Mouse (Mus musculus) embryonic facial prominence, embryonic 15.5 days (tissue): ENCODE measurements at regions not wholly inside any gene's neighbourhood (a gene's known extent, or its start where the extent isn't known, plus 50 kb on each side); places are given as distances from the start of the nearest gene placed in this dataset.

Source experiments
- ATAC-seq: fragments of 200-750 bp; cut with Nextera tagmentation; 2 replicates; pipeline ENCODE4 v1.8.0; 2017; ENCODE audit warnings: low read depth, moderate TSS enrichment; ENCODE audit not compliant: insufficient number of reproducible peaks, low FRiP score, low TSS enrichment
- H3K27ac ChIP-seq: fragments of 300-500 bp; sonication (generic); replicated peaks from 2 replicates; pipeline ENCODE4 v1.5.1; 2015; ENCODE audit warnings: mild to moderate bottlenecking, inconsistent platforms
- H3K27me3 ChIP-seq: fragments of 300-500 bp; sonication (generic); 2 replicates; pipeline ENCODE4 v1.6.1; 2015; ENCODE audit warnings: inconsistent platforms
- H3K36me3 ChIP-seq: fragments of 300-500 bp; sonication (generic); 2 replicates; pipeline ENCODE4 v1.6.1; 2015; ENCODE audit warnings: mild to moderate bottlenecking, inconsistent platforms
- H3K4me1 ChIP-seq: fragments of 300-500 bp; sonication (generic); 2 replicates; pipeline ENCODE4 v1.6.1; 2015; ENCODE audit warnings: inconsistent platforms
- H3K4me2 ChIP-seq: fragments of 300-500 bp; sonication (generic); replicated peaks from 2 replicates; pipeline ENCODE4 v1.6.1; 2015; ENCODE audit warnings: mild to moderate bottlenecking, inconsistent platforms
- H3K4me3 ChIP-seq: fragments of 300-500 bp; sonication (generic); replicated peaks from 2 replicates; pipeline ENCODE4 v1.5.1; 2015; ENCODE audit warnings: mild to moderate bottlenecking, inconsistent platforms
- H3K9ac ChIP-seq: fragments of 300-500 bp; sonication (generic); 2 replicates; pipeline ENCODE4 v1.6.1; 2015; ENCODE audit warnings: inconsistent platforms
- H3K9me3 ChIP-seq: fragments of 300-500 bp; sonication (generic); replicated peaks from 2 replicates; pipeline ENCODE4 v1.6.1; 2016; ENCODE audit warnings: inconsistent platforms
- WGBS: fragments of 180-500 bp; shearing (Covaris S2); methylation state at CpG from one replicate; pipeline ENCODE4 v1.1.7; 2015; 5-methylcytosine and 5-hydroxymethylcytosine counted together

- Histone ChIP-seq H3K4me3 (no peak overlapping the region), H3K4me2 (no peak overlapping the region), H3K9ac (no peak overlapping the region), H3K27ac (no peak overlapping the region), H3K27me3 (no peaks in the 10 kb centered on the region), H3K9me3 (no peaks in the 10 kb centered on the region), H3K36me3 (no peaks in the 10 kb centered on the region), H3K4me1 (no peaks in the 10 kb centered on the region)
- no peak for ATAC-seq
Observed at GRCm38 (mm10) chr10:95103808-95104207, 159.2 kb upstream of the Plxnc1 start.

- Histone ChIP-seq H3K4me2 (no peak overlapping the region), H3K9me3 (no peaks in the 10 kb centered on the region), H3K27me3 (no peaks in the 10 kb centered on the region), H3K27ac (no peak overlapping the region), H3K36me3 (no peaks in the 10 kb centered on the region), H3K4me1 (no peaks in the 10 kb centered on the region), H3K9ac (no peak overlapping the region), H3K4me3 (no peak overlapping the region)
- ATAC-seq = no peak
- 69% methylated on average over 4 of the region's 4 CpGs for WGBS
Observed at GRCm38 (mm10) chr10:95102981-95103380, 158.3 kb upstream of the Plxnc1 start.

GRCm38 (mm10) chr10:95099906-95100305 lies 155.3 kb upstream of the Plxnc1 start:
- Histone ChIP-seq H3K4me3 (no peak overlapping the region), H3K27ac (no peak overlapping the region), H3K4me1 (no peaks in the 10 kb centered on the region), H3K9ac (no peak overlapping the region), H3K4me2 (no peak overlapping the region), H3K9me3 (no peaks in the 10 kb centered on the region), H3K36me3 (no peaks in the 10 kb centered on the region), H3K27me3 (no peaks in the 10 kb centered on the region)
- no peak for ATAC-seq
- 67% methylated on average over 5 of the region's 5 CpGs for WGBS

GRCm38 (mm10) chr10:95095847-95096246 lies 151.2 kb upstream of the Plxnc1 start:
- no peak for ATAC-seq

DNA sequence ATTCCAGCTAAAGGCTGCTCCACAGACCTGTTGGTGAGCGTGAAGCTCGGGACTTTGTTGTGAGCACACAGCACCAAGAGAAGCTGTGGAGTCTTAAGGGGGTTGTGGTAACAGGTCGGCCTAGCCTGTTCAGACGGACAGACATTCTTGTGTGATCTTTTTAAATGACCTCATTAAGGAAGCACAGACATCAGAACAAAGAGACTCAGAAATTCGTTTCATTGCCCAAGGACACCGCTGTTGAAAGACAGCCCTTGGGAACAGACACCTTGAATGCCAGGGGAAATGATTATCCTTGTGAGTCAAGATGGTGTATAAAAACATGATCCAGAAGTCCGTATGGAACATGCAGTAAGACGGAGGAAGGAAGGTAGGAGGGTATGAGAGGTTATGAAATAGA lies 150.1 kb upstream of the Plxnc1 start:
- H3K36me3 ChIP-seq = no peaks in the 10 kb centered on the region
- no peak overlapping the region for H3K9ac ChIP-seq
- no peaks in the 10 kb centered on the region for H3K9me3 ChIP-seq
- 0 out of 2 replicates have a peak, but pooled peaks have one; percentile 7 for ATAC-seq
- WGBS = 49% methylated on average over 8 of the region's 8 CpGs
- H3K4me2 ChIP-seq = no peak overlapping the region
- 0 out of 2 replicates have a peak, but pooled peaks cover 5% of the 10 kb centered on the region for H3K4me1 ChIP-seq
- H3K27ac ChIP-seq = no peak overlapping the region
- no peaks in the 10 kb centered on the region for H3K27me3 ChIP-seq
- H3K4me3 ChIP-seq = no peak overlapping the region

More at GRCm38 (mm10) chr10:95095847-95096246, 151.2 kb upstream of the Plxnc1 start:
- Histone ChIP-seq H3K9me3 (no peaks in the 10 kb centered on the region), H3K4me3 (no peak overlapping the region), H3K27me3 (no peaks in the 10 kb centered on the region), H3K9ac (no peak overlapping the region), H3K4me1 (0 out of 2 replicates have a peak, but pooled peaks cover 4% of the 10 kb centered on the region), H3K4me2 (no peak overlapping the region), H3K27ac (no peak overlapping the region), H3K36me3 (no peaks in the 10 kb centered on the region)
- 79% methylated on average over 4 of the region's 4 CpGs for WGBS

DNA sequence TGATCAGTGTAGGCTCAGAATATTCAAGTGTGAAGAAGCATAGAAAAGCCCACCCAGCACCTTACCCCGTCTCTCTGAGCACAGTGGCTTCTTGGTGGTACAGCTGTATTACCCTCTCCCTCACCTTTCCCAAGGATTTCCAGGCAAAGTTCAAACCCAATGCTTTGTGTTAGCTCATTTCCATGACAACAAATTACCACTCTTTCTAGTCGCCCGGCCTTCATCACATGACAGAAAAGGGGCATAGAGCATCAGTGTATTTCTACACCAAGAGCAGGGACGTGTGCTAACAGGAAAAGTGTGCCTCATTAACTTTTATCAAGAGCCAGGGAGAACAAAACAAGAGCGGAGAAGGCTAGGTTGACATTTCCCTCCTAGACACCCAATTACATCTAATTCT lies 148.6 kb upstream of the Plxnc1 start:
- Histone ChIP-seq H3K27me3 (no peaks in the 10 kb centered on the region), H3K4me1 (peaks cover 7% of the 10 kb centered on the region; the same call in 1 of the 2 replicates), H3K9me3 (no peaks in the 10 kb centered on the region), H3K4me2 (no peak overlapping the region), H3K4me3 (no peak overlapping the region), H3K36me3 (no peaks in the 10 kb centered on the region), H3K27ac (no peak overlapping the region), H3K9ac (no peak overlapping the region)
- 59% methylated on average over 5 of the region's 5 CpGs for WGBS
- no peak for ATAC-seq

- no peak overlapping the region for H3K9ac ChIP-seq
- WGBS = 40% methylated on average over 6 of the region's 6 CpGs
- H3K9me3 ChIP-seq = no peaks in the 10 kb centered on the region
- no peak overlapping the region for H3K4me2 ChIP-seq
- H3K36me3 ChIP-seq = no peaks in the 10 kb centered on the region
- peaks cover 15% of the 10 kb centered on the region for H3K27me3 ChIP-seq
- no peak overlapping the region for H3K4me3 ChIP-seq
- ATAC-seq = no peak
- H3K4me1 ChIP-seq = peaks cover 11% of the 10 kb centered on the region; the same call in 1 of the 2 replicates
- H3K27ac ChIP-seq = no peak overlapping the region
Observed at GRCm38 (mm10) chr10:95091086-95091485, 146.5 kb upstream of the Plxnc1 start.

DNA sequence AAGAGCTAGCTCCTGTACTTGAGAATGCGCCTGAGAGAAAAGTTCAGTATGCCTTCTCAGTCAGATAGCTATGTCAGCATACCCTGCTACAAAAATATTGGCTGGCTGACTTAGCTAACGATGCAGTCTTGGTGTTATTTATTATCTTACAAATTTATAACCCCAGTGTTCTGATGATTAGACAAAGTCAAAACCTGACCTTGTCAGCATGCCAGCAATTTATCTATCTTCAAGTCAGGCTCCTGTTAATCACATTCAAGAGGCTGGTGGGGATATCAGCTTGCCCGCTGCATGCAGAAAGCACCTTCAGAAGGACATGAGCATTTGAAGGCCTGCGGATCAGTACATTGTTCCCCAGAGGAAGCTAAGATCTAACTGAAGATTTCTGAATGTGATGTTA lies 146.0 kb upstream of the Plxnc1 start:
- no peaks in the 10 kb centered on the region for H3K36me3 ChIP-seq
- ATAC-seq = no peak
- no peaks in the 10 kb centered on the region for H3K9me3 ChIP-seq
- H3K4me1 ChIP-seq = peaks cover 11% of the 10 kb centered on the region; the same call in 1 of the 2 replicates
- H3K27ac ChIP-seq = no peak overlapping the region
- H3K9ac ChIP-seq = no peak overlapping the region
- WGBS = 88% methylated on average over 4 of the region's 4 CpGs
- no peak overlapping the region for H3K4me2 ChIP-seq
- H3K27me3 ChIP-seq = peaks cover 19% of the 10 kb centered on the region
- no peak overlapping the region for H3K4me3 ChIP-seq

GRCm38 (mm10) chr10:95090035-95090434 lies 145.4 kb upstream of the Plxnc1 start:
- Histone ChIP-seq H3K27me3 (peaks cover 19% of the 10 kb centered on the region), H3K4me2 (no peak overlapping the region), H3K9me3 (no peaks in the 10 kb centered on the region), H3K4me1 (peaks cover 11% of the 10 kb centered on the region; the same call in 1 of the 2 replicates), H3K9ac (no peak overlapping the region), H3K27ac (no peak overlapping the region), H3K36me3 (no peaks in the 10 kb centered on the region), H3K4me3 (no peak overlapping the region)
- 85% methylated on average over 9 of the region's 9 CpGs for whole genome bisulfite sequencing
- no peak for ATAC-seq

DNA sequence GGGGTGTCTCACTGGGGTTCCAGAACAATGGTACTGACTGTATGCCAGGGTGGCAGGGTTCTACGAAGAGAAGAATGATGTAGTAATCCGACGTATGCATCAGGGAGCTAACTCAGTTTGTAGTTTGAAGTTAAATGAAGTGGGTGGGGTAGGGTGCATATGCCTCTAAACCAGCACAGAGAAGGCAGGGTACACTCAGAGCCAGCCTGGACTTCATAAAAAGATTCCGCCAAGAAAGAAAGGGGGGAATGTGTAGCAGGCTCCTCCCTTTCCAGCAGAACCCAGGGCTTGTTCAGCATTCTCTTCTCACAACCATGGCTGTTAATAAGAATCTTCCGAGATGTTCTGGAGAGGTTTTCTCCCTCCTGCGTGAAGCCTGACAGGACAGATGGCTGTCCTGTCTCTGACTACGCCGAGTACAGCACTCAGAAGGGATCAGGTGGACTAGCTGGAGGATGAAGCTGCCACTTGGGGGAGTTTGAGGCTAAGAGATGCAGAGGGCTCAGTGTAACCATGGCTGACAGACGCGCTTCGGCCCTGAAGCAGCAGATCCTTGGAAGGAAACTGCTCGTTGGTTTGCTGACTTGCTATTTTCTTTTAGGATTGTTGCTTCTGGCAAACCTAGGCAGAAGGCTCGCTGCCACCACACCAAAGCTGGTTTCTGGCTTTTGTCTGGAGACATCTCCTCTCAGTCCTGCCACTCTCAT lies 143.4 kb upstream of the Plxnc1 start:
- Histone ChIP-seq H3K9ac (no peak overlapping the region), H3K4me3 (no peak overlapping the region), H3K27me3 (peaks cover 19% of the 10 kb centered on the region), H3K4me1 (peaks cover 20% of the 10 kb centered on the region), H3K27ac (no peak overlapping the region), H3K9me3 (no peaks in the 10 kb centered on the region), H3K36me3 (no peaks in the 10 kb centered on the region), H3K4me2 (no peak overlapping the region)
- WGBS = 30% methylated on average over 13 of the region's 13 CpGs
- ATAC-seq = peak; percentile 82

GRCm38 (mm10) chr10:95086755-95087154 lies 142.1 kb upstream of the Plxnc1 start:
- H3K4me1 ChIP-seq = peaks cover 21% of the 10 kb centered on the region
- ATAC-seq = no peak
- no peaks in the 10 kb centered on the region for H3K9me3 ChIP-seq
- peaks cover 24% of the 10 kb centered on the region for H3K27me3 ChIP-seq
- H3K4me2 ChIP-seq = no peak overlapping the region
- H3K4me3 ChIP-seq = no peak overlapping the region
- no peak overlapping the region for H3K9ac ChIP-seq
- WGBS = 58% methylated on average over 4 of the region's 4 CpGs
- no peaks in the 10 kb centered on the region for H3K36me3 ChIP-seq
- H3K27ac ChIP-seq = no peak overlapping the region

GRCm38 (mm10) chr10:95085688-95086268 lies 141.1 kb upstream of the Plxnc1 start:
- 80% methylated on average over 8 of the region's 8 CpGs for WGBS
- ATAC-seq = no peak
- peaks cover 16% of the 10 kb centered on the region for H3K4me1 ChIP-seq
- no peaks in the 10 kb centered on the region for H3K36me3 ChIP-seq
- no peaks in the 10 kb centered on the region for H3K9me3 ChIP-seq
- H3K4me3 ChIP-seq = no peak overlapping the region
- peaks cover 24% of the 10 kb centered on the region for H3K27me3 ChIP-seq
- H3K27ac ChIP-seq = no peak overlapping the region
- no peak overlapping the region for H3K9ac ChIP-seq
- H3K4me2 ChIP-seq = no peak overlapping the region
